Comparison of ENCODE assay signal across 14 mouse cellular contexts in the genomic region with DNA sequence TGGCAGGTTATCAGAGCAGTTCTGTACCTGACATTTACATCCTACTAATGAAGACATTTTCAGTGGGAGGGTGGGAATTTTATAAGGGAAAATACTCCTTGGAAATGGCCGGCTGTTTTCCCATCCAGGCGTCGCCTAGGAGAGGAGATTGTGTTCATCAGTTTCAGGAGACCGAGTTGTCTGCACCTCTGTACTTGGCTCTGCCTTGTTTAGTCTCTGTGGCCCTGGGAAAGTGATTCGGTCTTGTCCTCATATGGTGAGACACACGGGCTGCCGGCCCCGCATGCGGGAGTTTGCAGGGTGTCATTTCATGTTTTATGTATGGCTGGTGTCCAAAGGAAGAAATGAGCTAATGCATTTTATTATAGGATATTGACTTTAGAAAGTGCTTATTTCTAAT.
"Had no signal": no experiment of that assay in that cellular context is flagged by ENCODE, and none has a peak within 500 bp of the region (broad histone marks: within the 10 kb centered on the region; RNA-seq: fewer than 3 reads in every experiment).

No protein-coding gene starts in this region.

- ATAC-seq: intestine, postnatal 0 days; midbrain, embryonic 13.5 days had no signal

- H3K9me3 ChIP-seq: liver, embryonic 15.5 days; midbrain, embryonic 13.5 days had no signal

- H3K4me3 ChIP-seq: liver, embryonic 15.5 days; midbrain, embryonic 13.5 days had no signal

- H3K4me2 ChIP-seq: liver, embryonic 11.5 days; liver, embryonic 15.5 days; midbrain, embryonic 13.5 days had no signal

- H3K27ac ChIP-seq: liver, embryonic 15.5 days; macrophage; midbrain, embryonic 13.5 days; stomach, postnatal 0 days had no signal

- H3K9ac ChIP-seq: liver, embryonic 15.5 days; midbrain, embryonic 13.5 days had no signal

- H3K36me3 ChIP-seq: liver, embryonic 15.5 days; midbrain, embryonic 13.5 days had no signal

- DNase-seq: kidney, adult 8-10 months; kidney, postnatal 25 days; left cerebral cortex, postnatal 4 days; lung, adult 18-20 months; lung, postnatal 14 days; thymus, adult 2 months; thymus, postnatal 14 days; thymus, postnatal 4 days had no signal

- H3K27me3 ChIP-seq: liver, embryonic 15.5 days; midbrain, embryonic 13.5 days had no signal

- H3K4me1 ChIP-seq: liver, embryonic 15.5 days; midbrain, embryonic 13.5 days had no signal
